Mouse (Mus musculus) spleen, adult 2 months (tissue): ENCODE measurements around the gene Foxc1.

ENCODE experiments used
- CTCF ChIP-seq: fragments of 200-500 bp; IDR thresholded peaks from 2 replicates; pipeline ENCODE4 v1.5.1; 2011; ENCODE audit warnings: mild to moderate bottlenecking, inconsistent platforms; ENCODE audit not compliant: insufficient read depth, insufficient read length, insufficient replicate concordance; ENCODE audit errors: extremely low read depth
- POLR2A ChIP-seq: fragments of 200-500 bp; IDR thresholded peaks from 2 replicates; pipeline ENCODE4 v1.6.1; 2011; ENCODE audit warnings: low read depth, low read length, inconsistent platforms

- no peak for TF ChIP-seq POLR2A
- no peak for TF ChIP-seq CTCF
These were observed 26.1 kb upstream of the Foxc1 start for GRCm38 (mm10) chr13:31780299-31780698.
